Mouse (Mus musculus) skeletal muscle tissue, adult 2 months (tissue): ENCODE data around the gene Pex6.
A peak's percentile ranks its signal among the peaks of the same experiment; 100 is the strongest.
"Not testable (repeated sequence)": the region's sequence is repeated elsewhere in the genome, so short reads cannot be mapped to it uniquely, and the experiment has no call there.

Source experiments
- DNase-seq: peaks from one replicate; pipeline ENCODE4 v3.0.0-alpha.2; 2012; ENCODE audit warnings: low read depth, low spot score

Pex6 gene

DNA sequence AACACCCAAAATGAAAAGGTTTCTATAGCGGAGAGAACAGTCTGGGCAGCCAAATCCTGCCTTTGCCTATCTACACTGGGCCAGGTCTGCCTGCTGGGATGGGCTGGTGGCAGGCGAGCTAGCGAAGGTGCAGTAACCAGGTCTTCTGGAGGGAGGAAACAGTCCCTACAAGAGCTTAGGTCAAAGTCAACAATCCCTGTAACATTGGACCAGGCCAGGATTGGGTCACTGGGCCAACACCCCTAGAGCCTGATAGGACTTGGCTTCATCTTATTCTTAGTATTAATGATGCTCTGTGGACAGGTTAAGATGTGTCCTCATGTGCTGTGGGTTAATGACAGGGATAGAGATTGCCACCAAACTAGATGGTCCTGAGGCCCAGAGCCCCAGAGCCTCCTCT lies 22.8 kb downstream of the Pex6 start:
- DNase-seq, result no peak

DNA sequence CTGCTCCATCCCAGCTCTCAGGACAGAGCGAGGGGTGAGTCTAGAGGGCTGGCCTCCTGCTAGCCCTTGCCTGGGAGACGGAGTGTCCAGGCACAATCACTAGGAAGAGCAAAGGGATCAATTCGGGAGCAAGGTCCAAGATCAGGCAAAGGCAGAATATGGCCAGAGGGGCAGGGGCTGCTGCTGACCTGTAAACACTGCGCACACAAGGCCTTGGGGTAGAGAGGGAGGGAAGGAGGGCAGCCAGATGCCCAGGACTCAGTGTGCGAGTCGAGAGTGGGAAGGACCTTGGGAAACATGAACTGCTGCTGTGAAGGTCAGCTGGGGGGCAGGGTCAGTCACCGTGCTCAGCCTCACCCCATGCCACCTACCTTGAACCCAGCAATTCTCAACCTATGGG lies 24.0 kb downstream of the Pex6 start:
- DNase-seq, result no peak

- no peak for DNase-seq
These were observed 24.9 kb downstream of the Pex6 start for GRCm38 (mm10) chr17:46736160-46736559.

DNA sequence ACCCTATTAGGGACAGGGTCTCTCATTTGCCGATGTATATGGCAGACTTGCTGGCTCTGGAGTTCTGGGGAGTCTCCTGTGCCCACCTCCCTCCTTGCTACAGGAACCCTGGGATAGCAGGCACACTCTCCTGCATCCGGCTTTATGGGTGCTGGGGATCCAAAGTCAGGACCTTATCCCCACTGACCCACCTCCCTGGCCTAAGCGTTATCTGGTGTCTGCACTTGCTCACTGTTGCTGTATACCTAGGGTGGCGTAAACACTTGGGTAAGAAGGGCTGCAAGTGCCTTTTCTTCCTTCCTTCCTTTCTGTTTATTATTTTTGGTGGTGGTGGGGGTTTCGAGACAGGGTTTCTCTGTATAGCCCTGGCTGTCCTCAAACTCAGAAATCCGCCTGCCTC lies 30.0 kb downstream of the Pex6 start:
- DNase-seq, result no peak

- no peak for DNase-seq
These were observed 31.7 kb downstream of the Pex6 start for GRCm38 (mm10) chr17:46742986-46743385.

DNA sequence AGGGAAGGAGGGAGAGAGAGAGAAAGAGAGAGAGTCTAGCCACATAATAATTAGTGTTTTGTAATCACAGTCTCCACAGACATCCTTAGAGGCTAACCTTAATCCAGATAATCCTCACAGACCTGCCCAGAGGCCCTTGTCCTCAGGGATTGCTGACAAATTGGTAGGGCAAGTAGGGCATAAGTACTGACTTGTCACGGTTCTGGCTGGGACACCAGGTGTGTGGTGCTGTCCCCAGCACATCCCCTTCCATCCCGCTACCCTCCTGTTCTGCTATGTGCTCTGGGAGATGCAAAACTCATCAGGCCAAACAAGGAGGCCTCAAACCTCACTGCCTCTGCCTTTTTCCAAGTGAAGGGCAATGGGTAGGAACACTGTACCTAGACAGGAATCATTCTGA lies 34.2 kb downstream of the Pex6 start:
- no peak for DNase-seq

- DNase-seq, result no peak
These were observed 36.0 kb downstream of the Pex6 start for GRCm38 (mm10) chr17:46747234-46747633.

DNA sequence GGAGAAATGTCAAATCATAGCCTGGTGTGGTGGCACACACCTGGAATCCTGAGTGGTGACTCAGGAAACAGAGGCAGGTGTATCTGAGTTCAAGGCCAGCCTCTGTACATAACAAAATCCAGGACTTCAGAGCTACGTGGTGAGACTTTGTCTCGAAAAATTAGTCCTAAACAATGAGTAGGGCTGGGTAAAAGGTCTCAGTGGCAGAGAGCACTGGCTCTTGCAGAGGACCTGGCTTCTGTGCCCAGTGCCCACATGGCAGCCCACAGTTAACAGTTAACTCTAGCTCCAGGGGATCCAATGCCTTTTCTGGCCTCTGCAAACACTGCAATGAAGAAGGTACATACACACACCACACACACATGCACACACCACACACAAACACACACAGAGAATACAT lies 36.5 kb downstream of the Pex6 start:
- DNase-seq, result no peak

DNA sequence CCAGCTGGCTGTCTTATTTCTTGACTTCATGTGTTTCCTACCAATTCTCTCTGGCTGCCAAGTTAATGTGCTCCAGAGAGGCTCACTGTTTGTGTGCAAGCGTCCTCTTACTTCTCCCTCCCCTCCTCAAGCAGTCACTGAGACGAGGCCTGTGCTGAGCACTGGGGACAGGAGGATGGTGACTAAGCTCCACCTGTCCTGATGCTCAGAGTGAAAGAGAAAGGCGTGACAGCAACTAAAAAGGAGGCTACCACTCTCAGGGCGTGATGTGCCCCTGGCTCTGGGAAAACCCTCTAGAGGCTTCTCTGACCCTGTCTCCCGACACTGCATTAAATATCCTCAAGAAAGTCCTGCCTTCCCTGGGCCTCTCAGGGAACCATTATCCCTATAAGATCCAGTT lies 38.0 kb downstream of the Pex6 start:
- no peak for DNase-seq

DNA sequence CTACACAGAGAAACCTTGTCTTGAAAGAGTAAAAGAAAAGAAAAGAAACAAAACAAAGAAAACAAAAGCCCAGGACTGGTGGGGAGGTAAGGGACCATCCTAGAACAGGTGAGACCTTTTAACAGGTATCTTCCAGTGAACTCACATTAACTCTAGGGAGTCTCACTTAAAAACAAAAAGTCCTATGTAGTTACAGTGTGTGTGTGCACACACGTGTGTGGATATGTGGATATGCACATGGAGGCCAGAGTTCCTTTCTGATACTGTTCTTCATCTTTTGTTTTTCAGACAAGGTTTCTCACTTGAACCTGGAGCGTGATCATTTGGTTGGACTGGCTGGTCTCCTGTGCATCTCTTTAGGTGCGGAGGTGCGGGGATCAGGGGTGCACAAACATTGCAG lies 39.3 kb downstream of the Pex6 start:
- no peak for DNase-seq

DNA sequence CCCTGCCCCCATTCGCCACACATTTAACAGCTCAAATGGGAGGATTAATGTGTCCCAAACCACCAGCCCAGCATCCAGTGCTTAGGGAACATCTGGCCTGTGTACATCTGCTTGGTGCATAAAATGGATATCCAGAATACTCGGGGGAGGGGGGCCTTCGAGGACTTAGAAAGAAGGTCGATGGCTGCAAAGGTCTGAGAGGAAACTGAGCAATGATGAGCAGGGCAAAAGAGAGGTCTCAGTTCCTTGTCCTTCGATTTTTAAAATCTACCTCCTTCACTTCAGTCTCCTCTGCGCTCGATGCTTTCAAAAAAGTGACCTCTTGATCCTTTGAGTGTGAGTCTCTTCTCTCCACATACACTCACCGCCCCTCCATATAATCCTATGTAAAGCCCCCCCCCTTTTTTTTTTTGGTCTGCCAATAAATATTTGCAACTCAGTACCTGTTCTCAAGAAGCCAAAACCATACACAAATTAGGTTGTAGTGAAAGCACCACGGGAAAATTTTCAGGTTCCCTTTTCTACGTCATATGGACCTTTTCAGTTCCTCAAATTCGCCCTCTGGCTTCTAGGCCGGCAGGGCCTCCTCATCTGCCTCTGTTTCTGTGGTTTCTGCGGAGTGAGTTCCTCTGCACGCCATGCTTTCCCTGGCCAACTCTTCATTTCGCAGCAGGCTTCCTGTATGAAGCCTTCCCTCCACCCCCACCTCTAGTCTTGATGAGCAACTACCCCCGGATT lies 40.0 kb downstream of the Pex6 start:
- DNase-seq, result peak; percentile 57

- peak; percentile 98 for DNase-seq
These were observed 40.7 kb downstream of the Pex6 start, which contains the start of gene Cnpy3 for GRCm38 (mm10) chr17:46751794-46752556. Cnpy3 (minus strand) TSS chr17:46752214.

GRCm38 (mm10) chr17:46758753-46759152 lies 47.5 kb downstream of the Pex6 start:
- DNase-seq, result no peak

DNA sequence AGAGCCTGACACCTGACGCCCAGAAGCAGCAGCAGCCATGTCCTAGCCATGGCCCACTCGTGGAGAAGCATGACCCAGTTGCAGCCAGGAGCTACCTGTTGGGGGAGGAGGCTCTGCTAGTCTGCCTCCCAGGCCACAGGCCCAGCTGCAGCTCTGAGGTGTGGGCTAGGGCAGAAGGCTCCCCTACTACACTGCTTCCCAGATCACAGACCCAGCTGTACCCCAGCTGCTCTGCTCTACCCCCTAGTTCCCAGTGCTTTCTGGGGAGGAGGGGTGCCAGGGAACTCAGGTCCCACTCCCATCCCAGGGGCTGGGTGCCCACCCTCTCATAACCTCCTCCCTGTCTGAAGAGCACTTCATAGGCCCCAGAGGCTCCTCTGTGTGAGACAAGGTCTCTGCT lies 52.3 kb downstream of the Pex6 start, which contains the start of gene Ptcra:
Gene Ptcra, minus strand, starts transcription at position 169 of the 400 bp plus-strand sequence.
- DNase-seq, result no peak

GRCm38 (mm10) chr17:46764916-46765315 lies 53.7 kb downstream of the Pex6 start:
- DNase-seq, result not testable (repeated sequence)

GRCm38 (mm10) chr17:46767868-46768267 lies 56.6 kb downstream of the Pex6 start:
- no peak for DNase-seq

GRCm38 (mm10) chr17:46770546-46770945 lies 59.3 kb downstream of the Pex6 start:
- DNase-seq, result no peak

- DNase-seq, result no peak
These were observed 59.8 kb downstream of the Pex6 start for GRCm38 (mm10) chr17:46771025-46771424.

GRCm38 (mm10) chr17:46771616-46772015 lies 60.4 kb downstream of the Pex6 start:
- DNase-seq, result no peak

DNA sequence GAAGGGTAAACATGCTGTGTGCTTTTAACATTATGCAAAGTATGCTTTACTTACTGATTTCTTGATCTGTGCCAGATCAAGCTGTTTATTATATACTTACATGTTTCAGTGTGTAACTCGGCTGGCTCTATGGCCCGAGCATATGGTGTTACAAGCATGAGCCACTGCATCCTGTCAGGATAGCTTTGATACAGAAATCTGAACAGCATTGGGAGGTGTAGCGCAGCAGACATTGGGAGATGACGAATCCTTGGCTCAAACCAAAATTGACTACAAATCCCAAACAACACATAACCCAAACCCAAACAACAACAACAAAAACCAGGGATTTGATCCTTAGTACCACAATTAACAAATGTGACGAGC lies 60.8 kb downstream of the Pex6 start:
- DNase-seq, result peak; percentile 17

- peak; percentile 73 for DNase-seq
These were observed 61.4 kb downstream of the Pex6 start, which contains the start of gene 2310039H08Rik for GRCm38 (mm10) chr17:46772404-46773277. 2310039H08Rik (plus strand) TSS chr17:46772635.
